Mouse (Mus musculus): ENCODE results near the gene Rab3ip. TPM values are rescaled to one million over a fixed set of nuclear protein-coding genes. Genes with fewer than 3 reads are reported as not detected.
A peak's percentile ranks its signal among the peaks of the same experiment; 100 is the strongest.

The Rab3ip gene
- polyA plus RNA-seq, 1 experiment from 2014 or later: 15.5 TPM

DNA sequence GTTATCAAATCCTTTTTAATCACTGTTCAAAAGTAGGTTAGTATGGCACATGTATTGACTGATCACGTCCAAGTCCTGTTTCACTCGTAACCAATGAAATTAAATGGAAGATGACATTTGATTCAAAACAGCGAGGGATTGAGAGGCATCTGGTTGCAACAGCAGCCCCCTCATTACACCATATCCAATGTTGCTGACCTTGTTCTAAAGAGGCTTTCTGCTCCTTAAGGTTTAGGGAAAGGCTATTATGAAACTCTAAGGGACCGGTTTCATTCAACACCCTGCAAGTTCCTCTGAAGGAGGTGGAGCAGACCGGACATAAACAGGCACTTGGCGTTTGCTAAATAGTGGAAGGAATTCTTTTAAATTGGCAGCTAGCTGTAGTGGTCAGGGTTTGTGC is 56.0 kb downstream of the Rab3ip start:
- ATAC-seq: no peak
- Histone ChIP-seq H3K4me2 (ENCODE audit: low read depth, low read length) (no peak overlapping the region), H3K9me3 (ENCODE audit: low read length) (no peaks in the 10 kb centered on the region), H3K4me3 (ENCODE audit: low read depth, low read length) (no peak overlapping the region), H3K4me1 (ENCODE audit: insufficient read depth) (no peaks in the 10 kb centered on the region; the same call in 1 of the 2 replicates), H3K27me3 (ENCODE audit: insufficient read depth, low read length) (no peaks in the 10 kb centered on the region), H3K9ac (replicated peaks) (no peak overlapping the region), H3K27ac (ENCODE audit: low read depth) (no peak overlapping the region), H3K36me3 (replicated peaks; ENCODE audit: insufficient read depth, low read length) (no peaks in the 10 kb centered on the region)
- TF ChIP-seq CTCF (IDR thresholded peaks at IDR 0.05; ENCODE audit: low read depth): no peak
- TF ChIP-seq EP300 (IDR thresholded peaks at IDR 0.05; ENCODE audit: low read depth): no peak
- 70% methylated on average over 6 of the region's 6 CpGs for WGBS (ENCODE audit: insufficient replicate concordance)
- DNase-seq: no peak

DNA sequence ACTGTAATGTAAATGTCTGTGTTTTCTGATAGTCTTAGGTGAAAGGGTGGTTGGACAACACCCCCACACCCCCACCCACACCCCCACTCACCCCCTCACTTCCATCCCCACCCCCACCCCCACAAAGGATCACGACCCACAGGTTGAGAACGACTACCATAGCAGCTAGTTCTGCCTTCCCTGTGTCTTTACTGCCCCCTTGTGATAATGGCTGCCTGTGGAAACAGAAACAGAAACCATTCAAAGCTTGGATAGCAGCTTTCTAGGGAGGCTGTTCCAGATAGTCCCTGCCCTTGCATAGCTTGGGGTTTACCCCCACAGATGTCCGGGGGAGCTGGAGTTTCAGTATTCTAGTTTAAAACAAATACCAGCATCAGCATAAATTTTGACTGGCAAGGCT is 56.8 kb downstream of the Rab3ip start:
- ATAC-seq: no peak
- Histone ChIP-seq H3K4me2 (ENCODE audit: low read depth, low read length) (peak overlapping the region; percentile 22), H3K4me1 (ENCODE audit: insufficient read depth) (no peaks in the 10 kb centered on the region; the same call in 1 of the 2 replicates), H3K9me3 (ENCODE audit: low read length) (no peaks in the 10 kb centered on the region), H3K36me3 (replicated peaks; ENCODE audit: insufficient read depth, low read length) (no peaks in the 10 kb centered on the region), H3K27ac (ENCODE audit: low read depth) (no peak overlapping the region), H3K9ac (replicated peaks) (no peak overlapping the region), H3K27me3 (ENCODE audit: insufficient read depth, low read length) (no peaks in the 10 kb centered on the region), H3K4me3 (ENCODE audit: low read depth, low read length) (no peak overlapping the region)
- TF ChIP-seq CTCF (IDR thresholded peaks at IDR 0.05; ENCODE audit: low read depth) (peak; percentile 71), EP300 (IDR thresholded peaks at IDR 0.05; ENCODE audit: low read depth) (no peak)
- no peak for DNase-seq
- WGBS (ENCODE audit: insufficient replicate concordance): 10% methylated on average over 3 of the region's 3 CpGs

DNA sequence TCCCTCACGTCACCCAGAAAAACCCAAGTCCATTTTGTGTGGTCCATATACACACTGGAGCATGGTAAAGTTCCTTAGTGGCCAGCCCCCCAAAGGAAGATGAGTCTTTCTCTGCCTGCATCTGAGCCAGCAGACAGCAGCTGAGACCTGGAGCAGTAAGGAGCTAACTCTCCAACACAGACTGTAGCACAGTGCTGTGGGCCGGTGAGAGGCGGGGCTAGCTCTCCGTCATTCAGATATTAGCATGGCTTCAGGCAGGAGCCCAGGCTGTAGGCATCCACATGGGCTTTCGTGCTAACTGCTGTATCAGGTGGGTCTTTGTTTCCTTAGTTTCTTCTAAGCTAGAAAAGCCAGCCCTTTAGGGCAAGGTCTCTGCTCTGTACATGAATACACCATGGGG is 60.0 kb downstream of the Rab3ip start:
- Histone ChIP-seq H3K27ac (ENCODE audit: low read depth) (no peak overlapping the region), H3K4me3 (ENCODE audit: low read depth, low read length) (no peak overlapping the region), H3K36me3 (replicated peaks; ENCODE audit: insufficient read depth, low read length) (no peaks in the 10 kb centered on the region), H3K27me3 (ENCODE audit: insufficient read depth, low read length) (no peaks in the 10 kb centered on the region), H3K9ac (replicated peaks) (no peak overlapping the region), H3K9me3 (ENCODE audit: low read length) (no peaks in the 10 kb centered on the region), H3K4me1 (ENCODE audit: insufficient read depth) (no peaks in the 10 kb centered on the region; the same call in 1 of the 2 replicates), H3K4me2 (ENCODE audit: low read depth, low read length) (no peak overlapping the region)
- DNase-seq (no peak), ATAC-seq (no peak)
- no peak for TF ChIP-seq CTCF (IDR thresholded peaks at IDR 0.05; ENCODE audit: low read depth)
- 67% methylated on average over 5 of the region's 5 CpGs for WGBS (ENCODE audit: insufficient replicate concordance)

DNA sequence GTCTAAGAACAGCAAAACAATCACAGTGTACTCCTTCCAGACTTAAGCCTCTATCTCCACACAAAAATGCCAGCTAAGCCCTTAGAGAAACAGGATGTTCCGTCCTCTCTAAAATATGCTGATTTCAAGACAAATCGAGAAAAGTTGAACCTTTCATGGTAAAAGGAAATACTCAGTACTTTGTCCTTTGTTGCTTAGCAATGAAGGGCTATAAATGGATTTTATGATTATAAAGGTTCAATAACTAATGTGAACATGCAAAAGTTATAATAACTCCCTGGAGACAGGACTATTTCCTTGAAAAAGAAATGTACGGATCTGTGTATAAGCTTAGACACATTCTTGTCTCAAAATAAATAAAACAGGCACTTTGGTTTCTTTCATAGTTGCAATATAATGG is 66.0 kb downstream of the Rab3ip start:
- H3K4me2 ChIP-seq (ENCODE audit: low read depth, low read length): no peak overlapping the region

DNA sequence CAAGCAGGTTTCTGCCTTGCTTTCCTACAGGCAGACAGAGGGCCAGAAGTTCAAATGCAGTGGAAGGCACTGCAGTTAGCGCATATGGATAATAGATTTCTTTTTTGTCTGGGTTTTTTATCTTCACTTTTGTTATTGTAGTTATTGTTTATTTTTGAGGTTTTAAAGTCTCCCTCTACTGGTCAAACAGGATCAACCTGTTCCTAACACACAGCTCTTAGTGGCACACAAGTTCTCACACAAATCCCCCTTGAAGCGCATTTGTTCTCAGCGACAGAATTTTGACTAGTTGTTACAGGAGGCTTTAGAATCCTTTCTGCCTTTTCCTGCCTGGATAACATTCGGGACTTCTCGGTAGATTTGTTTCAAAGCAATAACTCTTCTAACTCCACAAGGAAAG is 67.0 kb downstream of the Rab3ip start:
- Histone ChIP-seq H3K27me3 (ENCODE audit: insufficient read depth, low read length) (no peaks in the 10 kb centered on the region), H3K9me3 (ENCODE audit: low read length) (no peaks in the 10 kb centered on the region), H3K4me2 (ENCODE audit: low read depth, low read length) (no peak overlapping the region), H3K4me1 (ENCODE audit: insufficient read depth) (no peaks in the 10 kb centered on the region), H3K27ac (ENCODE audit: low read depth) (no peak overlapping the region), H3K4me3 (ENCODE audit: low read depth, low read length) (no peak overlapping the region), H3K9ac (replicated peaks) (no peak overlapping the region), H3K36me3 (replicated peaks; ENCODE audit: insufficient read depth, low read length) (no peaks in the 10 kb centered on the region)
- DNase-seq: no peak
- ATAC-seq: no peak
- TF ChIP-seq CTCF (IDR thresholded peaks at IDR 0.05; ENCODE audit: low read depth): no peak
- no peak for TF ChIP-seq EP300 (IDR thresholded peaks at IDR 0.05; ENCODE audit: low read depth)
- WGBS (ENCODE audit: insufficient replicate concordance): 58% methylated on average over 5 of the region's 5 CpGs

More for the DNA sequence above, 66.0 kb downstream of the Rab3ip start:
- no peaks in the 10 kb centered on the region for H3K27me3 ChIP-seq (ENCODE audit: insufficient read depth, low read length)
- H3K36me3 ChIP-seq (replicated peaks; ENCODE audit: insufficient read depth, low read length): no peaks in the 10 kb centered on the region
- H3K4me3 ChIP-seq (ENCODE audit: low read depth, low read length): no peak overlapping the region
- no peak overlapping the region for H3K27ac ChIP-seq (ENCODE audit: low read depth)
- ATAC-seq (no peak), DNase-seq (no peak)
- H3K4me1 ChIP-seq (ENCODE audit: insufficient read depth): no peaks in the 10 kb centered on the region
- no peak overlapping the region for H3K9ac ChIP-seq (replicated peaks)
- no peaks in the 10 kb centered on the region for H3K9me3 ChIP-seq (ENCODE audit: low read length)
- 63% methylated on average over 3 of the region's 3 CpGs for WGBS (ENCODE audit: insufficient replicate concordance)
- TF ChIP-seq EP300 (IDR thresholded peaks at IDR 0.05; ENCODE audit: low read depth) (peak; percentile 20; the same call in 1 of the 2 replicates), CTCF (IDR thresholded peaks at IDR 0.05; ENCODE audit: low read depth) (no peak)

DNA sequence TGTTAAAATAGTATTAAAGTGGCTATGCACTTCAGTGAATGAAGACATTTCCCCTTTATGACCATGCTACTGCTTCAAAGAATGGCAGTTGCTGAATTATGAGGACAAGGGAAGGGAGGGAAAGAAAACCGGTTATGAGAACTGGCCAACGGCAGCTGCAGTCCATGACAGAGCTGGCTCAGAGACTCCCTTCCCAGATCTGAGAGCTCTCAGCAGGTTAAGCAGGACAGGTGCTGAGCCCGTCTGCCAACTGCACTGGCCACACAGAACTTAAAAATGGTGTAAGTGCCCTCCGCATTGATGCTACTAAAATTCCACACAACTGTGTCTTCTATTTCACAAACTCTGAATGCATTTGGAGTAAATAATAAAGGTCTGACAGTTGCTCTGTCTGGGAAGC is 73.1 kb downstream of the Rab3ip start:
- 81% methylated on average over 4 of the region's 4 CpGs for WGBS (ENCODE audit: insufficient replicate concordance)
- Histone ChIP-seq H3K36me3 (replicated peaks; ENCODE audit: insufficient read depth, low read length) (no peaks in the 10 kb centered on the region), H3K27ac (ENCODE audit: low read depth) (no peak overlapping the region), H3K9ac (replicated peaks) (no peak overlapping the region), H3K4me1 (ENCODE audit: insufficient read depth) (no peaks in the 10 kb centered on the region), H3K27me3 (ENCODE audit: insufficient read depth, low read length) (no peaks in the 10 kb centered on the region), H3K4me3 (ENCODE audit: low read depth, low read length) (no peak overlapping the region), H3K4me2 (ENCODE audit: low read depth, low read length) (no peak overlapping the region), H3K9me3 (ENCODE audit: low read length) (no peaks in the 10 kb centered on the region)
- TF ChIP-seq EP300 (IDR thresholded peaks at IDR 0.05; ENCODE audit: low read depth) (no peak), CTCF (IDR thresholded peaks at IDR 0.05; ENCODE audit: low read depth) (no peak)
- ATAC-seq: no peak
- DNase-seq: no peak

DNA sequence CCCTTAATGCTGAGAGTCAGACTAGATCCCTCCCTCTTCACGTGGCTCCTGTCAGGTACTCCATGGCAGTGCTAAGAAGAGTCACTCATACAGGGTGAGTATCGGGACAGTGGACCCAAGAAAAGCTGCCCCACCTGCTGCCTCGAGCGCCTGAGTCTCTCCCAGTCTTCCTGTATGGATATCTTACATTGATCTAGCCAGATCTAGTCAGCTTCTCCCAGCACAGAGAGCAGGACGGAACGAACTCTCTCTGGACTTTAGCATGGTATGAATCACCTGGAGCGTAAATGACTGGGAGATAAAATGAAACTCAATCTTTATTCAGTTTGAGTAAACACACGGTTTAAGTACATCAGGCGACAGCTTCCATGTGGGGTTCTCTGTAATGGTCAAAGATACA is 76.1 kb downstream of the Rab3ip start:
- H3K36me3 ChIP-seq (replicated peaks; ENCODE audit: insufficient read depth, low read length): no peaks in the 10 kb centered on the region
- no peak overlapping the region for H3K27ac ChIP-seq (ENCODE audit: low read depth)
- WGBS (ENCODE audit: insufficient replicate concordance): 67% methylated on average over 9 of the region's 9 CpGs
- no peak for TF ChIP-seq EP300 (IDR thresholded peaks at IDR 0.05; ENCODE audit: low read depth)
- TF ChIP-seq CTCF (IDR thresholded peaks at IDR 0.05; ENCODE audit: low read depth): no peak
- no peaks in the 10 kb centered on the region for H3K27me3 ChIP-seq (ENCODE audit: insufficient read depth, low read length)
- DNase-seq (no peak), ATAC-seq (no peak)
- H3K9me3 ChIP-seq (ENCODE audit: low read length): no peaks in the 10 kb centered on the region
- H3K4me1 ChIP-seq (ENCODE audit: insufficient read depth): no peaks in the 10 kb centered on the region
- H3K4me2 ChIP-seq (ENCODE audit: low read depth, low read length): no peak overlapping the region
- H3K9ac ChIP-seq (replicated peaks): no peak overlapping the region
- H3K4me3 ChIP-seq (ENCODE audit: low read depth, low read length): no peak overlapping the region
